Mouse (Mus musculus) forebrain, embryonic 12.5 days (tissue): Measurements from ENCODE around the gene L1cam. TPM values are rescaled to one million over a fixed set of nuclear protein-coding genes. Genes with fewer than 3 reads are reported as not detected.

Source experiments
- ATAC-seq: fragments of 200-750 bp; cut with Nextera tagmentation; 2 replicates; pipeline ENCODE4 v1.8.0; 2017; ENCODE audit warnings: moderate TSS enrichment; ENCODE audit not compliant: low FRiP score
- H3K27ac ChIP-seq: fragments of 300-500 bp; sonication (generic); 2 replicates; pipeline ENCODE4 v1.5.1; 2016; ENCODE audit warnings: mild to moderate bottlenecking
- H3K27me3 ChIP-seq: fragments of 300-500 bp; sonication (generic); 2 replicates; pipeline ENCODE4 v1.6.1; 2016; ENCODE audit warnings: mild to moderate bottlenecking
- H3K36me3 ChIP-seq: fragments of 300-500 bp; sonication (generic); replicated peaks from 2 replicates; pipeline ENCODE4 v1.6.1; 2016; ENCODE audit warnings: mild to moderate bottlenecking
- H3K4me1 ChIP-seq: fragments of 300-500 bp; sonication (generic); 2 replicates; pipeline ENCODE4 v1.6.1; 2016
- H3K4me2 ChIP-seq: fragments of 300-500 bp; sonication (generic); 2 replicates; pipeline ENCODE4 v1.6.1; 2016; ENCODE audit warnings: mild to moderate bottlenecking, moderate library complexity
- H3K4me3 ChIP-seq: fragments of 300-500 bp; sonication (generic); replicated peaks from 2 replicates; pipeline ENCODE4 v1.5.1; 2016; ENCODE audit warnings: mild to moderate bottlenecking
- H3K9ac ChIP-seq: fragments of 300-500 bp; sonication (generic); 2 replicates; pipeline ENCODE4 v1.6.1; 2016; ENCODE audit warnings: mild to moderate bottlenecking
- H3K9me3 ChIP-seq: fragments of 300-500 bp; sonication (generic); 2 replicates; pipeline ENCODE4 v1.6.1; 2016
- WGBS: fragments of 180-500 bp; shearing (Covaris S2); methylation state at CpG from one replicate; pipeline ENCODE4 v1.1.7; 2016; 5-methylcytosine and 5-hydroxymethylcytosine counted together
- polyA plus RNA-seq: library from polyadenylated mRNA; unstranded; fragments of >200 nt; fragmentation: Nextera tagmentation; extraction: Ambion mirVana; gene quantifications from 2 replicates; pipeline ENCODE4 v1.2.1, GENCODE M21; 2016

L1cam gene
- polyA plus RNA-seq, 1 experiment from 2014 or later = 33.1 TPM

GRCm38 (mm10) chrX:73911588-73911987 lies 15.7 kb upstream of the L1cam start:
- no peaks in the 10 kb centered on the region for H3K36me3 ChIP-seq
- H3K27me3 ChIP-seq = no peaks in the 10 kb centered on the region; the same call in 1 of the 2 replicates
- H3K9ac ChIP-seq = no peak overlapping the region
- H3K4me2 ChIP-seq = no peak overlapping the region
- H3K9me3 ChIP-seq = no peaks in the 10 kb centered on the region
- 82% methylated on average over 2 of the region's 2 CpGs for WGBS
- no peaks in the 10 kb centered on the region for H3K4me1 ChIP-seq
- H3K4me3 ChIP-seq = no peak overlapping the region
- H3K27ac ChIP-seq = no peak overlapping the region
- no peak for ATAC-seq

- H3K27ac ChIP-seq = no peak overlapping the region
- ATAC-seq = no peak
- whole genome bisulfite sequencing = 25% methylated on average over 17 of the region's 26 CpGs
- H3K4me1 ChIP-seq = no peaks in the 10 kb centered on the region
- H3K9me3 ChIP-seq = no peaks in the 10 kb centered on the region
- no peaks in the 10 kb centered on the region; the same call in 1 of the 2 replicates for H3K27me3 ChIP-seq
- H3K4me2 ChIP-seq = peak overlapping the region; percentile 43
- no peaks in the 10 kb centered on the region for H3K36me3 ChIP-seq
- no peak overlapping the region for H3K9ac ChIP-seq
- H3K4me3 ChIP-seq = no peak overlapping the region; the same call in 1 of the 2 replicates
Observed at GRCm38 (mm10) chrX:73911156-73911555, 15.3 kb upstream of the L1cam start.

DNA sequence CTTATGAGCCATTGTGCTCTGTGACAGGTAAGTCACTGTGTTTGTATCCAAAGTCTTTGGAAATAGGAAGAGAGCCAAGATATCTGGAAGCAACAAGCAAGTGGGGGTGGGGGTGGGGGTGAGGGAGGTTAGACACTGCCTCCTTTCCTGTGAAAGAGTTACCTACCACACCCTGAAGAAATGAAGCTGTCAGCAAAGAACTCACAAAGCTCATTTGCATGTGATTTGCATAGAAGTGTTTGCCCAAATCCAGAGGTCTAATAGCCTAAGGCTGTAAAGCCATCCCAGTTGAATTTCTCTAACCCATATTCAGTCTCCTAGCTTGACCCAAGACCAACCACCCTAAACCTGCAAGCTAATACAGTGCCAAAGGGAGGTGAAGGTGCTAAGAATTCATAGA lies 14.5 kb upstream of the L1cam start:
- H3K27me3 ChIP-seq = no peaks in the 10 kb centered on the region; the same call in 1 of the 2 replicates
- no peaks in the 10 kb centered on the region for H3K36me3 ChIP-seq
- H3K9ac ChIP-seq = no peak overlapping the region
- no peaks in the 10 kb centered on the region for H3K4me1 ChIP-seq
- no peak overlapping the region for H3K27ac ChIP-seq
- no peak for ATAC-seq
- no peak overlapping the region for H3K4me2 ChIP-seq
- no peaks in the 10 kb centered on the region for H3K9me3 ChIP-seq
- H3K4me3 ChIP-seq = no peak overlapping the region

DNA sequence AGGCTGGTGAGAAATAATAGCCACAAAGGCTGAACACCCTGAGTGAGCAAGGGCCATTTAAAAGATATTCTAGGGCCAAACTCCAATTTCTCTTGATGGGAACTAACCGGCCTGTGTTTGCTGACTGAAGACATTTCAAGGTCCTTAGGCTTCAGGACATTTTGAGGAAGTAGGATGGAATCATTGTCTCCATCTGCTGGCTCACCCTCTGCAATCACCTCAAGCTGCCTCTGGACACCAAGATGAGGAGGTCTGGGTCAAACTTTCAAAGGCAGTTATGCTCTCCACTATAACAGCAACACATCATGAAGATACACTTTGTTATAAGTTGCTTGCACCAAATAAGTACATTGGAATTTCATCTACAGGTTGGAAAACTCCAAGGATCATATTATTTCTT lies 14.1 kb upstream of the L1cam start:
- Histone ChIP-seq H3K4me3 (no peak overlapping the region), H3K4me1 (no peaks in the 10 kb centered on the region), H3K27ac (no peak overlapping the region), H3K9me3 (no peaks in the 10 kb centered on the region), H3K4me2 (no peak overlapping the region), H3K36me3 (no peaks in the 10 kb centered on the region), H3K27me3 (no peaks in the 10 kb centered on the region; the same call in 1 of the 2 replicates), H3K9ac (no peak overlapping the region)
- WGBS = 88% methylated on average over 1 of the region's 1 CpGs
- no peak for ATAC-seq

DNA sequence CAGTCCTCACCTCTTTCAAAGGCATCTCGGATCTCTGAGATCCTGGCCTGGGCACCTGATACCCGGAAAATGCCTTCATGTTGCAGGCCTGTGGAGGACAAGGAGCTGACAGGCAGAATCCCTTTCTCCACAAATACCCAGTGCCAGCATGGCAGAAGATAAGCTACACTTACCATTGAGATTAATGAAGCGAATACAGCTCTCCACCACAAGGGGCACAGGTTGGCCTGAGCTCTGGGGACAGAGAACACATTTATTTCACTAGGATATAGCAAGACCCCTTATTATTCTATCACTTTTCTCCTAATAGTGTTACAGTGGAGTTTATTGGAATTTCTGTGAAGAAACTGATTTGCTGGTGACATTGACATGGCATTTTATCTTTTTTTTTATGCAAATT lies 2.1 kb upstream of the L1cam start:
- H3K4me1 ChIP-seq = no peaks in the 10 kb centered on the region
- no peak overlapping the region for H3K27ac ChIP-seq
- no peak overlapping the region for H3K4me3 ChIP-seq
- ATAC-seq = no peak
- H3K27me3 ChIP-seq = no peaks in the 10 kb centered on the region
- no peak overlapping the region for H3K9ac ChIP-seq
- H3K9me3 ChIP-seq = no peaks in the 10 kb centered on the region
- no peak overlapping the region for H3K4me2 ChIP-seq
- WGBS = 73% methylated on average over 3 of the region's 3 CpGs
- H3K36me3 ChIP-seq = no peaks in the 10 kb centered on the region

- no peak overlapping the region for H3K4me2 ChIP-seq
- WGBS = 91% methylated on average over 13 of the region's 14 CpGs
- no peaks in the 10 kb centered on the region for H3K27me3 ChIP-seq
- H3K4me1 ChIP-seq = no peaks in the 10 kb centered on the region
- H3K9me3 ChIP-seq = no peaks in the 10 kb centered on the region
- no peaks in the 10 kb centered on the region for H3K36me3 ChIP-seq
- no peak overlapping the region for H3K27ac ChIP-seq
- no peak for ATAC-seq
- no peak overlapping the region for H3K4me3 ChIP-seq
- H3K9ac ChIP-seq = no peak overlapping the region
Observed at GRCm38 (mm10) chrX:73892833-73893232, 3.1 kb downstream of the L1cam start.

DNA sequence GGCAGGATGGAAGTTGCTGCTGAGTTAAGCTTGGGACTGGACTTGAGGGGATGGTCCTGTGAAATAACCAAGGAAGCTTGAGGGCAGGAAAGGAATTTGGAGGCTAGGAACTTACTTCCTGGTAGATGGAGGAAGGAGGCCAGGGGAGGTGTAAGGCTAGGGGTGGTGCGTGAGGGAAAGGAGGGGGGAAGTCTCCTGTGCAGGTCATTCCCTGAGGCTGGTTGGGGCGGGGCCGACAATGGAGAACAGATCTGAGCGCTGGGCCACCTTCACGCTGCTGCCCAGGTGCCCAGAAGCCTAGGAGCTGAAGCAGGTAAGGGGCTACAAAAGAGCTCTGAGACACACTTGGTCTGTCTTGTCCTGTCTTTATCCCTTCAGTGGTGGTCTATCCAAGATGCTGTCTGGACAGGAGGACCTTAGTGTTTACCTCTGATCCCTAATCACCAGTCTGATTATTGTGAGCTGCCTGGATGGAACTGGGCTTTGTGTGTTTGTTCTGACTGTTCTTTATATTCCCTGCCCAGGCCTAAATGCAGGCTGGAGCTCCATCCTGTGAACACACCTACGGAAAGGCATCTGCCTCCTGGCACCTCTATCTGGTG lies 4.3 kb downstream of the L1cam start, which contains the start of gene Avpr2:
Gene Avpr2 (plus strand): TSS at position 552 of the 602 bp plus-strand sequence.
- Histone ChIP-seq H3K27me3 (no peaks in the 10 kb centered on the region), H3K27ac (no peak within 1 kb of the TSS), H3K4me2 (no peak within 1 kb of the TSS), H3K36me3 (no peaks in the 10 kb centered on the region), H3K9ac (no peak within 1 kb of the TSS), H3K9me3 (no peaks in the 10 kb centered on the region), H3K4me3 (no peak within 1 kb of the TSS), H3K4me1 (no peaks in the 10 kb centered on the region)
- ATAC-seq = no peak
- 75% methylated on average over 6 of the region's 6 CpGs for WGBS

- Histone ChIP-seq H3K27ac (no peak overlapping the region), H3K9me3 (no peaks in the 10 kb centered on the region), H3K36me3 (no peaks in the 10 kb centered on the region), H3K4me3 (no peak overlapping the region), H3K27me3 (peaks cover 18% of the 10 kb centered on the region; the same call in 1 of the 2 replicates), H3K4me1 (no peaks in the 10 kb centered on the region), H3K9ac (no peak overlapping the region), H3K4me2 (peak overlapping the region; percentile 63; the same call in 1 of the 2 replicates)
- peak; percentile 40; the same call in 1 of the 2 replicates for ATAC-seq
- WGBS = 19% methylated on average over 6 of the region's 6 CpGs
Observed at GRCm38 (mm10) chrX:73881463-73881862, 14.4 kb downstream of the L1cam start.

GRCm38 (mm10) chrX:73881036-73881427 lies 14.9 kb downstream of the L1cam start:
- peaks cover 18% of the 10 kb centered on the region; the same call in 1 of the 2 replicates for H3K27me3 ChIP-seq
- H3K4me3 ChIP-seq = peak overlapping the region; percentile 45
- H3K27ac ChIP-seq = no peak overlapping the region
- peak; percentile 63 for ATAC-seq
- peak overlapping the region; percentile 63 for H3K4me2 ChIP-seq
- 28% methylated on average over 15 of the region's 16 CpGs for WGBS
- peak overlapping the region; percentile 50; the same call in 1 of the 2 replicates for H3K9ac ChIP-seq
- H3K4me1 ChIP-seq = no peaks in the 10 kb centered on the region
- H3K36me3 ChIP-seq = no peaks in the 10 kb centered on the region
- no peaks in the 10 kb centered on the region for H3K9me3 ChIP-seq

GRCm38 (mm10) chrX:73880194-73881035 lies 15.5 kb downstream of the L1cam start:
- H3K36me3 ChIP-seq = no peaks in the 10 kb centered on the region
- H3K9ac ChIP-seq = peak overlapping the region; percentile 50
- peaks cover 18% of the 10 kb centered on the region; the same call in 1 of the 2 replicates for H3K27me3 ChIP-seq
- H3K4me3 ChIP-seq = peak overlapping the region; percentile 45
- no peak overlapping the region; the same call in 1 of the 2 replicates for H3K27ac ChIP-seq
- WGBS = 18% methylated on average over 25 of the region's 48 CpGs
- no peaks in the 10 kb centered on the region for H3K4me1 ChIP-seq
- peak; percentile 72 for ATAC-seq
- no peaks in the 10 kb centered on the region for H3K9me3 ChIP-seq
- H3K4me2 ChIP-seq = peak overlapping the region; percentile 63

DNA sequence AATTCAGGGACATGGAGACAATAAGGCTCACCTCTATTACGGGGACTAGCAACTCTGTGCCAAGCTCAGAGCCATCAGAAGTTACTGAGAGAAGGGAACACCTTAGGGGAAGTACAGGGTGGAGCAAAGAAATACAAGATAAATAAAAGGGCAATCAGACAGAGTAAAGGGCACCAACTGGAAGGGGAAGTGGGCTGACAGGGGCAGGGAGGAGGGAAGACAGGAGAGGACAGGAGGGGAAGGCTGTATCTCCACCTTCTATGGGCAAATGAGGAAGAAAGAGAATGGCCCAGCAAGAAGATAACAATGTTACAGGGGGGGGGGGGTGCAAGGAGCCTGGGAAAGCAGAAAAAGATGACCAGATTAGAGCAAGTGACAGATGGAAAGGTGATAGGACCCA lies 18.9 kb downstream of the L1cam start:
- Histone ChIP-seq H3K9me3 (no peaks in the 10 kb centered on the region), H3K27ac (no peak overlapping the region), H3K4me2 (peak overlapping the region; percentile 21), H3K4me3 (no peak overlapping the region), H3K36me3 (no peaks in the 10 kb centered on the region), H3K27me3 (peaks cover 18% of the 10 kb centered on the region; the same call in 1 of the 2 replicates), H3K9ac (no peak overlapping the region), H3K4me1 (no peaks in the 10 kb centered on the region)
- no peak for ATAC-seq
- 67% methylated on average over 1 of the region's 1 CpGs for WGBS

- H3K9me3 ChIP-seq = no peaks in the 10 kb centered on the region
- H3K4me1 ChIP-seq = no peaks in the 10 kb centered on the region
- peaks cover 14% of the 10 kb centered on the region; the same call in 1 of the 2 replicates for H3K27me3 ChIP-seq
- H3K27ac ChIP-seq = no peak overlapping the region
- H3K36me3 ChIP-seq = no peaks in the 10 kb centered on the region
- H3K9ac ChIP-seq = no peak overlapping the region
- H3K4me3 ChIP-seq = no peak overlapping the region
- H3K4me2 ChIP-seq = peak overlapping the region; percentile 21; the same call in 1 of the 2 replicates
- no peak for ATAC-seq
- 65% methylated on average over 2 of the region's 2 CpGs for WGBS
Observed at GRCm38 (mm10) chrX:73875881-73876280, 20.0 kb downstream of the L1cam start.
